ENCODE assay signal across 8 mouse cellular contexts in the genomic region with DNA sequence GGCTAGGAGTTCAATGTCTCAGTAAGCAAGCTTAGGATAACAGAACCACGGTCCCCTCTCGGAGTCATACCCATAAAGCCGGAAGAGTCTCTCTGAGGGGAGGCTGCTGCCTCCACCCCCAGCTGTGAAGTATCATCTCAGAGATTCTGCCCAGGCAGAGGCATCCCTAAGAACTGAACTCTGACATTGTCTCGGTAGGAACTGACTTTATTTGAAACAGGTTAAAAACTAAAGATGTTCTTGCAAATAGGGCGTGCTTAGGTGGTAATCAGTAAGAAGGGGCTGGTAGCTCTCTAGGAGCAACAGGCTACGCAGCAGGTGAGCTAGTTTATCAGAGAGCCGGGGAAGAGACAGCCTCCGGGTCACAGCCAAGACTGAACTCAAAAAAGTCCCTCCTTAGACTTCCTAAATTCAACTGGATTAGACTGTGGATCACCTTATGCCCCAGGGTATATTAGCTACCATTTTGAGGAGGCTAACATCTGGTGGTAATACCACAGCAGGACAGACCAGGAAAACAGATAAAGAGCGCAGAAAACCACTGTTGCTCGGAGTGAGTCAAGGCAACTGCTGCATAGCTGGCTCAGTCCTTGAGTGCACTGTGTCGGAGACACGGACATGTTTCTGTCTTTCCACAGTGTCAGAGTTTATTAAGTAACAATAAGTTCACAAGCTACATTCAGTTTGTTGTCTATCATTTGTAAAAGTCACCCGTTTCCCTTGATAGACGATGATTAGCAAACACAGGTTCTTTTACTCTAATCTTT. TPM values are rescaled to one million over a fixed set of nuclear protein-coding genes. Genes with fewer than 3 reads are reported as not detected.
DNase-seq lines count a peak whose midpoint lies in the region; ATAC-seq and TF ChIP-seq lines count a peak whose summit lies in the region.

No protein-coding gene starts in this region.

- no peaks in the 10 kb centered on the region for H3K27me3 ChIP-seq in lung, embryonic 14.5 days (ENCODE audit: insufficient read depth, low read length)
- H3K27me3 ChIP-seq in forebrain, embryonic 11.5 days (ENCODE audit: control insufficient read depth, insufficient read depth, low read length): no peaks in the 10 kb centered on the region
- peaks cover 10% of the 10 kb centered on the region; the same call in 1 of the 2 replicates for H3K27me3 ChIP-seq in limb, embryonic 13.5 days
- no peaks in the 10 kb centered on the region for H3K27me3 ChIP-seq in splenic B cell, adult 2 months (ENCODE audit: control insufficient read depth, insufficient read depth, low read length, poor library complexity, severe bottlenecking)

- peak overlapping the region; percentile 62 for H3K4me2 ChIP-seq in lung, embryonic 14.5 days
- H3K4me2 ChIP-seq in forebrain, embryonic 11.5 days (ENCODE audit: low read depth, low read length, severe bottlenecking): peak overlapping the region; percentile 58
- H3K4me2 ChIP-seq in limb, embryonic 13.5 days (replicated peaks): peak overlapping the region; percentile 66

- no peak for TF ChIP-seq CTCF in lung, embryonic 14.5 days (IDR thresholded peaks at IDR 0.05; ENCODE audit: low read depth)

- H3K4me1 ChIP-seq in lung, embryonic 14.5 days (ENCODE audit: insufficient read depth): no peaks in the 10 kb centered on the region
- H3K4me1 ChIP-seq in forebrain, embryonic 11.5 days (replicated peaks; ENCODE audit: control insufficient read depth, insufficient read depth, low read length): peaks cover 7% of the 10 kb centered on the region; the same call in 1 of the 2 replicates
- H3K4me1 ChIP-seq in limb, embryonic 13.5 days: peaks cover 14% of the 10 kb centered on the region

- 35% methylated on average over 14 of the region's 14 CpGs for WGBS in lung, embryonic 14.5 days
- WGBS in forebrain, embryonic 11.5 days: 50% methylated on average over 14 of the region's 14 CpGs
- WGBS in limb, embryonic 13.5 days: 48% methylated on average over 14 of the region's 14 CpGs

- H3K9me3 ChIP-seq in lung, embryonic 14.5 days (ENCODE audit: low read depth, low read length): no peaks in the 10 kb centered on the region
- no peaks in the 10 kb centered on the region for H3K9me3 ChIP-seq in forebrain, embryonic 11.5 days (ENCODE audit: control insufficient read depth, low read length)
- H3K9me3 ChIP-seq in limb, embryonic 13.5 days: no peaks in the 10 kb centered on the region

- DNase-seq in lung, embryonic 14.5 days: peak; percentile 19
- no peak for DNase-seq in lung, postnatal 4 days
- DNase-seq in forebrain, embryonic 11.5 days (ENCODE audit: low spot score): no peak
- DNase-seq in splenic B cell, adult 2 months (ENCODE audit: low read depth, low spot score): peak; percentile 6
- no peak for DNase-seq in testis, postnatal 14 days (ENCODE audit: low spot score)
- DNase-seq in cerebellum, adult 11-12 months: no peak
- DNase-seq in layer of hippocampus, adult 9-10 months (ENCODE audit: low spot score): no peak

- H3K9ac ChIP-seq in lung, embryonic 14.5 days: peak overlapping the region; percentile 40; the same call in 1 of the 2 replicates
- no peak overlapping the region; the same call in 1 of the 2 replicates for H3K9ac ChIP-seq in forebrain, embryonic 11.5 days (ENCODE audit: low read length)
- peak overlapping the region; percentile 60 for H3K9ac ChIP-seq in limb, embryonic 13.5 days

- peak overlapping the region; percentile 31 for H3K4me3 ChIP-seq in lung, embryonic 14.5 days (ENCODE audit: low read depth, low read length)
- peak overlapping the region; percentile 22; the same call in 1 of the 2 replicates for H3K4me3 ChIP-seq in forebrain, embryonic 11.5 days (ENCODE audit: low read depth, low read length)
- peak overlapping the region; percentile 42 for H3K4me3 ChIP-seq in limb, embryonic 13.5 days

- no peaks in the 10 kb centered on the region for H3K36me3 ChIP-seq in lung, embryonic 14.5 days (ENCODE audit: insufficient read depth)
- H3K36me3 ChIP-seq in forebrain, embryonic 11.5 days (ENCODE audit: control insufficient read depth, insufficient read depth, low read length): no peaks in the 10 kb centered on the region
- H3K36me3 ChIP-seq in limb, embryonic 13.5 days: peaks cover 2% of the 10 kb centered on the region; the same call in 1 of the 2 replicates
- H3K36me3 ChIP-seq in splenic B cell, adult 2 months (ENCODE audit: control insufficient read depth, insufficient read depth, low read length, poor library complexity, severe bottlenecking): no peaks in the 10 kb centered on the region

- H3K27ac ChIP-seq in lung, embryonic 14.5 days (ENCODE audit: low read depth): no peak overlapping the region
- no peak overlapping the region for H3K27ac ChIP-seq in forebrain, embryonic 11.5 days (ENCODE audit: low read depth, low read length)
- H3K27ac ChIP-seq in limb, embryonic 13.5 days: no peak overlapping the region

- ATAC-seq in lung, embryonic 14.5 days (ENCODE audit: insufficient read depth): no peak
- no peak for ATAC-seq in forebrain, embryonic 11.5 days (replicated peaks; ENCODE audit: low FRiP score)
- ATAC-seq in limb, embryonic 13.5 days (ENCODE audit: low FRiP score, low read depth): no peak

RNA-seq across cellular contexts. Expression of a gene that starts 10.7 kb away (rescaled TPM):
- polyA plus RNA-seq in lung, embryonic 14.5 days (2014; fragmentation: Nextera tagmentation; extraction: Ambion mirVana): 18.6 and 23.2 TPM in 2 replicates
- 25.4 and 27.9 TPM in 2 replicates for polyA plus RNA-seq in forebrain, embryonic 11.5 days (2014; fragmentation: Nextera tagmentation; extraction: Ambion mirVana)
- polyA plus RNA-seq in limb, embryonic 13.5 days (2015; fragmentation: Nextera tagmentation; extraction: Ambion mirVana): 23.8 and 23.9 TPM in 2 replicates

RNA-seq across cellular contexts. Expression of a gene that starts 16.1 kb away (rescaled TPM):
- polyA plus RNA-seq in lung, embryonic 14.5 days (2014; fragmentation: Nextera tagmentation; extraction: Ambion mirVana): 6.2 and 10.7 TPM in 2 replicates
- polyA plus RNA-seq in forebrain, embryonic 11.5 days (2014; fragmentation: Nextera tagmentation; extraction: Ambion mirVana): 15.3 and 19.5 TPM in 2 replicates
- 14.3 and 19.1 TPM in 2 replicates for polyA plus RNA-seq in limb, embryonic 13.5 days (2015; fragmentation: Nextera tagmentation; extraction: Ambion mirVana)

RNA-seq across cellular contexts. Expression of a gene that starts 43.9 kb away (rescaled TPM):
- polyA plus RNA-seq in lung, embryonic 14.5 days (2014; fragmentation: Nextera tagmentation; extraction: Ambion mirVana): 0.42 and 1.6 TPM in 2 replicates
- polyA plus RNA-seq in forebrain, embryonic 11.5 days (2014; fragmentation: Nextera tagmentation; extraction: Ambion mirVana): 4.8 and 4.9 TPM in 2 replicates
- 4.9 and 6.3 TPM in 2 replicates for polyA plus RNA-seq in limb, embryonic 13.5 days (2015; fragmentation: Nextera tagmentation; extraction: Ambion mirVana)

RNA-seq across cellular contexts. Expression of a gene that starts 52.4 kb away (rescaled TPM):
- 112 TPM in 2 replicates for polyA plus RNA-seq in lung, embryonic 14.5 days (2014; fragmentation: Nextera tagmentation; extraction: Ambion mirVana)
- polyA plus RNA-seq in forebrain, embryonic 11.5 days (2014; fragmentation: Nextera tagmentation; extraction: Ambion mirVana): 124 and 130 TPM in 2 replicates
- polyA plus RNA-seq in limb, embryonic 13.5 days (2015; fragmentation: Nextera tagmentation; extraction: Ambion mirVana): 89.8 and 91.5 TPM in 2 replicates

Comparison
In these comparisons a context has a peak if more than half of its experiments do, and no peak if none do; other contexts are left out.
1. DNase-seq: peak in lung, embryonic 14.5 days (single experiment) and splenic B cell, adult 2 months (single experiment); none in lung, postnatal 4 days (0 of 2), forebrain, embryonic 11.5 days (single experiment), testis, postnatal 14 days (single experiment), cerebellum, adult 11-12 months (single experiment) and layer of hippocampus, adult 9-10 months (single experiment).
2. Peak in every context shown above with its lines, with median percentiles within 50 percentile points of each other: H3K4me2 ChIP-seq and H3K4me3 ChIP-seq.